Mouse (Mus musculus) myocyte (in vitro differentiated cells): Measurements from ENCODE around the gene Pecam1.

Experiments used
- CEBPB ChIP-seq: IDR thresholded peaks from 2 replicates; pipeline ENCODE4 v1.6.1; 2011; ENCODE audit warnings: mild to moderate bottlenecking, moderate library complexity; ENCODE audit not compliant: poor library complexity, insufficient read depth, severe bottlenecking
- E2F4 ChIP-seq: IDR thresholded peaks from one replicate; pipeline ENCODE4 v1.6.1; 2011; ENCODE audit warnings: mild to moderate bottlenecking, control low read depth, moderate library complexity; ENCODE audit not compliant: insufficient read depth
- MAX ChIP-seq: IDR thresholded peaks from one replicate; pipeline ENCODE4 v1.6.1; 2011; ENCODE audit warnings: low read depth, mild to moderate bottlenecking, control low read depth
- MYOG ChIP-seq, 3 experiments: IDR thresholded peaks; one replicate each; pipeline ENCODE4 v1.6.1; 2011; ENCODE audit warnings: control low read depth in 2 of 3, low read depth in 2 of 3, mild to moderate bottlenecking in 2 of 3; ENCODE audit not compliant: insufficient read length in 2 of 3, control insufficient read depth in 1 of 3, insufficient read depth in 1 of 3
- POLR2A ChIP-seq: IDR thresholded peaks from one replicate; pipeline ENCODE4 v1.6.1; 2011; ENCODE audit warnings: low read depth, mild to moderate bottlenecking, control low read depth, moderate library complexity; ENCODE audit not compliant: insufficient read length
- POLR2AphosphoS2 ChIP-seq: IDR thresholded peaks from one replicate; pipeline ENCODE4 v1.6.1; 2011; ENCODE audit warnings: low read depth, control low read depth; ENCODE audit not compliant: insufficient read length
- REST ChIP-seq: IDR thresholded peaks from one replicate; pipeline ENCODE4 v1.6.1; 2011; ENCODE audit warnings: mild to moderate bottlenecking, control low read depth, moderate library complexity; ENCODE audit not compliant: insufficient read depth, insufficient read length
- TCF12 ChIP-seq: IDR thresholded peaks from one replicate; pipeline ENCODE4 v1.6.1; 2011; ENCODE audit warnings: mild to moderate bottlenecking, control low read depth; ENCODE audit not compliant: poor library complexity, insufficient read depth, severe bottlenecking
- USF1 ChIP-seq: IDR thresholded peaks from one replicate; pipeline ENCODE4 v1.6.1; 2011; ENCODE audit warnings: low read depth, mild to moderate bottlenecking, control low read depth, moderate library complexity

GRCm38 (mm10) chr11:106668336-106668735, 82.1 kb downstream of the Pecam1 start:
- TF ChIP-seq POLR2AphosphoS2 (no peak), USF1 (no peak), POLR2A (no peak), TCF12 (no peak), E2F4 (no peak), MAX (no peak), MYOG (IDR thresholded peaks at IDR 0.05; ENCODE audit: control insufficient read depth in 1 of 3, insufficient read depth in 1 of 3, insufficient read length in 2 of 3, low read depth in 2 of 3) (no peak), REST (no peak), CEBPB (no peak)
